Mouse (Mus musculus): ENCODE measurements at regions not wholly inside any gene's neighbourhood (a gene's known extent, or its start where the extent isn't known, plus 50 kb on each side); places are given as distances from the start of the nearest gene placed in this dataset.

DNA sequence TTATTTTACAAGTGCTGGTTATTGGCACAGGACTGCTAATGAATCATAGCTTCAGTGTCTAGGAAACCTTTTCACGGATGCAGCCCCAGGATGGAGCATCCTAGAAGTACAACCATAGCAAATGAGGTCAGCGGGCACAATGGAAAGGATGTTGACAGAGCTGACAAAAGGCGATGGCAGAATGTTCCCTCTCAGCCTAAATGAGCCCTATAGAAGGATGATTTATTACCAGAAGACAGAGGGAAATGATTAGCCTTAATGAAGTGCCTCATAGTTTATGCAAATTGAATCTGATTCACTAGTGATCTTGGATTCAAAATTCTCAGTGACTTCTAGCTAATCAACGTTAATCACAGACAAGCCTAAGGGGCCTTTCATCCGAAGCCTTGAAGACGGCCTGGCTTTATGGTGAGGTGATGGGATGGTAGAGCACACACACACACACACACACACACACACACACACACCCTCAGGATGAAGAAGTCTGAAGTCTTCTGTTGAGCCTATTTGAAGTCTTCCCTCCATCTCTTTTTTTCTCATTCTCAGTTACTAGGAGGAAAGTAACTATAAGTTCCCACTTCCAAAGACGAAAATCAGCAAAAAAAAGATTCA, 267.4 kb upstream of the Clec14a start:
- Histone ChIP-seq H3K36me3 (ENCODE audit: control insufficient read depth, insufficient read depth, low read length) (no peaks in the 10 kb centered on the region), H3K4me2 (replicated peaks; ENCODE audit: low read depth, low read length) (no peak overlapping the region), H3K9ac (replicated peaks; ENCODE audit: low read depth, low read length) (no peak overlapping the region), H3K9me3 (ENCODE audit: control insufficient read depth, low read depth, low read length) (no peaks in the 10 kb centered on the region), H3K27ac (ENCODE audit: low read length) (no peak overlapping the region), H3K27me3 (ENCODE audit: control insufficient read depth, insufficient read depth, low read length) (no peaks in the 10 kb centered on the region), H3K4me1 (ENCODE audit: control insufficient read depth, insufficient read depth, low read length) (no peaks in the 10 kb centered on the region), H3K4me3 (ENCODE audit: low read depth, low read length) (no peak overlapping the region)
- ATAC-seq (ENCODE audit: insufficient number of reproducible peaks, insufficient read depth, low FRiP score, low read depth) = no peak
- 73% methylated on average over 7 of the region's 7 CpGs for WGBS

DNA sequence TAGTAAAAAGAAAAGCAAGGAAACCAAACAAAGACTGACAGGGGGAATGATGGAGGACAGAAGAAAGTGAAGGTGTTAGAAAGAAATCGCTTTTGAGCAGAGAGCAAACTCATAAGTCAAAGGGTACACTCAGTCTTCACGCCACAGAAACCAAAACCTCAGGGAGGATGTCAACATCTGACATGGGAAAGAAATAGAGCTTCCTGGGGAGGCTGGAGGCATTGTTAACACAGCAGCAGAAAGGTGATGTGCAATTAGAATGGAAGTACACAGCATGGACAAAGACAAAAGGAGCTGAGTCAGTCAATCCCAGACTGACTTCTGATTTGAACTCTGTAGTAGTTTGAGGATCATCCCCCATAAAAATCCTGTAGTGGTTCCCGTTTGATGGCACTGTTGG, 261.2 kb upstream of the Clec14a start:
- H3K4me1 ChIP-seq (ENCODE audit: control insufficient read depth, insufficient read depth, low read length) = no peaks in the 10 kb centered on the region
- no peak overlapping the region for H3K4me3 ChIP-seq (ENCODE audit: low read depth, low read length)
- WGBS = 25% methylated on average over 3 of the region's 3 CpGs
- no peaks in the 10 kb centered on the region for H3K27me3 ChIP-seq (ENCODE audit: control insufficient read depth, insufficient read depth, low read length)
- H3K4me2 ChIP-seq (replicated peaks; ENCODE audit: low read depth, low read length) = no peak overlapping the region
- H3K27ac ChIP-seq (ENCODE audit: low read length) = no peak overlapping the region
- H3K9me3 ChIP-seq (ENCODE audit: control insufficient read depth, low read depth, low read length) = no peaks in the 10 kb centered on the region
- H3K9ac ChIP-seq (replicated peaks; ENCODE audit: low read depth, low read length) = no peak overlapping the region
- no peaks in the 10 kb centered on the region for H3K36me3 ChIP-seq (ENCODE audit: control insufficient read depth, insufficient read depth, low read length)
- no peak for ATAC-seq (ENCODE audit: insufficient number of reproducible peaks, insufficient read depth, low FRiP score, low read depth)

DNA sequence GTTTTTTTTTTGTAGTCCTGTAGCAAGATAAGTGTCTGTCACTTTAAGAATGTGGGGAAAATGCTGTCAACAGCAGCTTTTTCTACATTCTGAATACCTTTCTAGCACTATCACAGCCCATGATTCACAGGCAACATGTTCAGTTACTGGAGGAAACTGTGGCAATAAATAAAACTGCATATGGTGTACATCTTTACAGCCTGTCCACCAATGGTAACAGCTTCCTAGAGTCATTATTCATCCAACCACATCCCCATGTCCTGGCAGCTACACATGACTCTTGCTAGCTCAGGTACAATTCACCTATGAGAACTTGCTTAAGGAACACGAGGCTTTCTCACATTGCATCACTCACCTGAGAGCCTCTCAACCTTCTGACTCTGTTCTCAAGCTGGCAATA, 247.7 kb upstream of the Clec14a start:
- no peak for ATAC-seq (ENCODE audit: insufficient number of reproducible peaks, insufficient read depth, low FRiP score, low read depth)
- WGBS = 23% methylated on average over 1 of the region's 1 CpGs
- Histone ChIP-seq H3K27me3 (ENCODE audit: control insufficient read depth, insufficient read depth, low read length) (no peaks in the 10 kb centered on the region), H3K36me3 (ENCODE audit: control insufficient read depth, insufficient read depth, low read length) (no peaks in the 10 kb centered on the region), H3K4me2 (replicated peaks; ENCODE audit: low read depth, low read length) (no peak overlapping the region), H3K4me3 (ENCODE audit: low read depth, low read length) (no peak overlapping the region), H3K9me3 (ENCODE audit: control insufficient read depth, low read depth, low read length) (no peaks in the 10 kb centered on the region), H3K27ac (ENCODE audit: low read length) (no peak overlapping the region), H3K4me1 (ENCODE audit: control insufficient read depth, insufficient read depth, low read length) (no peaks in the 10 kb centered on the region), H3K9ac (replicated peaks; ENCODE audit: low read depth, low read length) (no peak overlapping the region)

DNA sequence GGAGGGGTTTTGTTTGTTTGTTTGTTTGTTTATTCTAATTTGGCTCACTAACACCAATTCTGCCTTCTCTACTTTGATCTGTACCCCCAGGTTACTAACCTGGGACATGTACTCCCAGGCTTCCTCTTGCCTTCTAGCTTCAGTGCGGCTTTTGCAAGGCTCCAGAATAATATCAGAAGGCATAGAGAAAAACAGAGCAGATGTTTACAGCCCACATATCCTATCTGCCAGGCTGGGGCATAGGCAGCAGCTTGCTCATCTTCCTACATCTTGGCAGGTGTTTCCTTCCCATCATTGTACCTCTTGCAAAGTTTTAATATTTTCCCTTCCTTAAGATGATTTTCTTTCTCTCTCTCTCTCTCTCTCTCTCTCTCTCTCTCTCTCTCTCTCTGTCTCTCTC, 244.9 kb upstream of the Clec14a start:
- Histone ChIP-seq H3K4me1 (ENCODE audit: control insufficient read depth, insufficient read depth, low read length) (no peaks in the 10 kb centered on the region), H3K4me3 (ENCODE audit: low read depth, low read length) (no peak overlapping the region), H3K9ac (replicated peaks; ENCODE audit: low read depth, low read length) (no peak overlapping the region), H3K27ac (ENCODE audit: low read length) (no peak overlapping the region), H3K4me2 (replicated peaks; ENCODE audit: low read depth, low read length) (no peak overlapping the region), H3K36me3 (ENCODE audit: control insufficient read depth, insufficient read depth, low read length) (no peaks in the 10 kb centered on the region), H3K9me3 (ENCODE audit: control insufficient read depth, low read depth, low read length) (no peaks in the 10 kb centered on the region), H3K27me3 (ENCODE audit: control insufficient read depth, insufficient read depth, low read length) (no peaks in the 10 kb centered on the region)
- no peak for ATAC-seq (ENCODE audit: insufficient number of reproducible peaks, insufficient read depth, low FRiP score, low read depth)
- 92% methylated on average over 1 of the region's 1 CpGs for WGBS

DNA sequence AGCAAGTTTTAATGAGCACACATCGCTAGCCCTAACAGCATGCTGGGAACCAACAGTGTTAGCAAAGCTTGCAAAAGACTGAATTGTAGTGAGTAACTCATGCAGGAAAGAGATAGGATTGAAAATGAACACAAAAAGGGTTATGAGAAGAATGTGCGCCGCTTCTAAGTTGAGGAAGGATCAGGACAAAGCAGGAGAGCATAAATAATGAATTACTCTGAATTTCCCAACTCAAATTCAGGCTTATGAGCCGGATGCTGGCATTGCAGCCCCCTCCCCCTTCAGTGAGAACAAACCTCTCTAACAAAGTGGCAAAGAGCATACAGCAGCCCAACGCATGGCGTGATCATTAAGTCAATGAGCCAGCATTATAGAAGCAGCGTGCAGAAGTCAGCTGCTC, 243.6 kb upstream of the Clec14a start:
- H3K36me3 ChIP-seq (ENCODE audit: control insufficient read depth, insufficient read depth, low read length) = no peaks in the 10 kb centered on the region
- no peaks in the 10 kb centered on the region for H3K9me3 ChIP-seq (ENCODE audit: control insufficient read depth, low read depth, low read length)
- H3K27ac ChIP-seq (ENCODE audit: low read length) = no peak overlapping the region
- WGBS = 76% methylated on average over 7 of the region's 7 CpGs
- H3K4me1 ChIP-seq (ENCODE audit: control insufficient read depth, insufficient read depth, low read length) = no peaks in the 10 kb centered on the region
- H3K9ac ChIP-seq (replicated peaks; ENCODE audit: low read depth, low read length) = no peak overlapping the region
- H3K4me3 ChIP-seq (ENCODE audit: low read depth, low read length) = no peak overlapping the region
- no peak overlapping the region for H3K4me2 ChIP-seq (replicated peaks; ENCODE audit: low read depth, low read length)
- H3K27me3 ChIP-seq (ENCODE audit: control insufficient read depth, insufficient read depth, low read length) = no peaks in the 10 kb centered on the region
- no peak for ATAC-seq (ENCODE audit: insufficient number of reproducible peaks, insufficient read depth, low FRiP score, low read depth)

DNA sequence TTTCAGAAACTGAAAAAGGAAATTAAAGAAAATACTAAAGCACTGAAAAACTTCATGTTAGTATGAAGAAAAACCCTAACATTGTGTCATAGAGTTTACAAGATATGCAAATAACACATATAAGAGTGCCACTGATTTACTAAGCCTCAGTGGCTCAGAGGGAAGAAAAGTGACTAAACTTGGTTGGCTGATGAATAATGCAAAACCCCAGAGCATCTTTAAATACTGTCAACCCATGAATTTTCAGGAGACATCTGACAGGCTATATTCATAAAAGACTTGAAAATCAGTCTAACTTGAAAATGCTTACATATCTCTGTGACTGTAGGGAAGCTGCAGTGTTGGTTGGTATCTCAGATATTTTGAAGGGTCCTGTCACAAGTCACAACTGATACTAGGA, 235.2 kb upstream of the Clec14a start:
- no peaks in the 10 kb centered on the region for H3K36me3 ChIP-seq (ENCODE audit: control insufficient read depth, insufficient read depth, low read length)
- H3K4me3 ChIP-seq (ENCODE audit: low read depth, low read length) = no peak overlapping the region
- no peaks in the 10 kb centered on the region for H3K9me3 ChIP-seq (ENCODE audit: control insufficient read depth, low read depth, low read length)
- no peak for ATAC-seq (ENCODE audit: insufficient number of reproducible peaks, insufficient read depth, low FRiP score, low read depth)
- H3K27me3 ChIP-seq (ENCODE audit: control insufficient read depth, insufficient read depth, low read length) = no peaks in the 10 kb centered on the region
- no peak overlapping the region for H3K9ac ChIP-seq (replicated peaks; ENCODE audit: low read depth, low read length)
- H3K4me1 ChIP-seq (ENCODE audit: control insufficient read depth, insufficient read depth, low read length) = no peaks in the 10 kb centered on the region
- no peak overlapping the region for H3K27ac ChIP-seq (ENCODE audit: low read length)
- no peak overlapping the region for H3K4me2 ChIP-seq (replicated peaks; ENCODE audit: low read depth, low read length)

DNA sequence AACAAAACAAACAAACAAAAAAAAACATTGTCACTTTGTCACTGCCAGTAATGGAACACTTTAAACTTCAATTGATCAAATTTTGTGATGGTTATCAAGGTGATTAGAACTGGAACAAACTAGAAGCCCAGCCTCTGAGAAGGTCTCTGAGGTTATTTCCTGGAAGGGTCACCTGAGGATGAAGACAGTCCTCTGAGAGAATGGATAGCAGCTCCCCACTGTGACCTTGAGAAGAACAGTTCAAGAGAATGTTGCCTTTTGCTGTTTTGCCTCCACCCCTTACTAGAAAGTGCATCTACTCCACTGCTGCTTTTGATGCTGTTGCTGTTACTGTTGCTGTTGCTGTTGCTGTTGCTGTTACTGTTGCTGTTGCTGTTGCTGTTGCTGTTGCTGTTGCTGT, 205.1 kb upstream of the Clec14a start:
- H3K4me2 ChIP-seq (replicated peaks; ENCODE audit: low read depth, low read length) = no peak overlapping the region
- ATAC-seq (ENCODE audit: insufficient number of reproducible peaks, insufficient read depth, low FRiP score, low read depth) = no peak
- no peaks in the 10 kb centered on the region for H3K27me3 ChIP-seq (ENCODE audit: control insufficient read depth, insufficient read depth, low read length)
- H3K4me1 ChIP-seq (ENCODE audit: control insufficient read depth, insufficient read depth, low read length) = no peaks in the 10 kb centered on the region
- no peak overlapping the region for H3K27ac ChIP-seq (ENCODE audit: low read length)
- no peak overlapping the region for H3K4me3 ChIP-seq (ENCODE audit: low read depth, low read length)
- H3K36me3 ChIP-seq (ENCODE audit: control insufficient read depth, insufficient read depth, low read length) = no peaks in the 10 kb centered on the region
- H3K9me3 ChIP-seq (ENCODE audit: control insufficient read depth, low read depth, low read length) = no peaks in the 10 kb centered on the region
- no peak overlapping the region for H3K9ac ChIP-seq (replicated peaks; ENCODE audit: low read depth, low read length)

DNA sequence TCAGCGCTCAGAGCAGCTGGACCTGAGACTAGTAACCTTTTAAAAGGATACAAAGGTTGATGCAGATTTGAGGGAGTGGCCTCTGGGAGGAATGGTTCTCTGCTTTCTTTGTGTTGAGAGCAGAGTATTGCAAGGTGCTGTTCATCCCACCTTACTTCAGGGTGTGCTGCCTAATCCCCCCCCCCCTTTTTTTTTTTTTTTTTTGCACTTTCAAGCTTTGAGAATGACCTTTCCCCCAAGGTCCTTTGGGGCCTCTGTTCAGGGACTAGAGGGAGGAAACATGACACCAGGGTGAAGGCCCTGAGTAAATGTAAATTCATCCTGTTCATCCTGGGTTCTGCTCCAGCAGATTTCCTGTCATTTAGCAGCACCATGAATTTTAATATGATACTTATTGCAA, 204.4 kb upstream of the Clec14a start:
- H3K4me1 ChIP-seq (ENCODE audit: control insufficient read depth, insufficient read depth, low read length) = no peaks in the 10 kb centered on the region
- ATAC-seq (ENCODE audit: insufficient number of reproducible peaks, insufficient read depth, low FRiP score, low read depth) = no peak
- no peaks in the 10 kb centered on the region for H3K27me3 ChIP-seq (ENCODE audit: control insufficient read depth, insufficient read depth, low read length)
- WGBS = 59% methylated on average over 1 of the region's 1 CpGs
- H3K9ac ChIP-seq (replicated peaks; ENCODE audit: low read depth, low read length) = no peak overlapping the region
- no peak overlapping the region for H3K4me2 ChIP-seq (replicated peaks; ENCODE audit: low read depth, low read length)
- no peaks in the 10 kb centered on the region for H3K9me3 ChIP-seq (ENCODE audit: control insufficient read depth, low read depth, low read length)
- H3K27ac ChIP-seq (ENCODE audit: low read length) = no peak overlapping the region
- no peaks in the 10 kb centered on the region for H3K36me3 ChIP-seq (ENCODE audit: control insufficient read depth, insufficient read depth, low read length)
- no peak overlapping the region for H3K4me3 ChIP-seq (ENCODE audit: low read depth, low read length)

DNA sequence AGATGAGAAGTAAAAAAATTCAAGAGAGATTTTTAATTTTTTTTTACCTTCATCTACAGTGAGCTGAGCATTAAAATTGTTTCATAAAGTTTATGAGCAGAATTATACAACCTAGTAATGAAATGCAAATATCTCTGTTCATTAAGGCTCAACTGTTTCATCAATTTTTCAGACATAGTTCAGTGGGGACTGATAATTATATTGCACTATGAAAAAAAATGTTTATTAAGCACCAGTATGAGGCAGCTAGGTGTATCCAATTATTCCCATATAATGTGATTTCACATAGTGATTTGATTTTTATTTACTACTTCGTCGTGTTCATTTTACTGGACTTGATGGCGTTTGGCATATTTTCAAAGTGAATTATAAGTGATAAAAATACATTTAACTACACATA, 191.4 kb upstream of the Clec14a start:
- H3K4me2 ChIP-seq (replicated peaks; ENCODE audit: low read depth, low read length) = no peak overlapping the region
- no peak overlapping the region for H3K27ac ChIP-seq (ENCODE audit: low read length)
- 89% methylated on average over 3 of the region's 3 CpGs for whole genome bisulfite sequencing
- no peak for ATAC-seq (ENCODE audit: insufficient number of reproducible peaks, insufficient read depth, low FRiP score, low read depth)
- no peak overlapping the region for H3K4me3 ChIP-seq (ENCODE audit: low read depth, low read length)
- H3K9me3 ChIP-seq (ENCODE audit: control insufficient read depth, low read depth, low read length) = no peaks in the 10 kb centered on the region
- no peak overlapping the region for H3K9ac ChIP-seq (replicated peaks; ENCODE audit: low read depth, low read length)
- no peaks in the 10 kb centered on the region for H3K4me1 ChIP-seq (ENCODE audit: control insufficient read depth, insufficient read depth, low read length)
- H3K36me3 ChIP-seq (ENCODE audit: control insufficient read depth, insufficient read depth, low read length) = no peaks in the 10 kb centered on the region
- no peaks in the 10 kb centered on the region for H3K27me3 ChIP-seq (ENCODE audit: control insufficient read depth, insufficient read depth, low read length)

All from stomach, embryonic 14.5 days (tissue).